Mouse (Mus musculus): ENCODE data around the gene H3f3b. TPM values are rescaled to one million over a fixed set of nuclear protein-coding genes. Genes with fewer than 3 reads are reported as not detected.

The H3f3b gene
- polyA plus RNA-seq, 1 experiment: 118 TPM

DNA sequence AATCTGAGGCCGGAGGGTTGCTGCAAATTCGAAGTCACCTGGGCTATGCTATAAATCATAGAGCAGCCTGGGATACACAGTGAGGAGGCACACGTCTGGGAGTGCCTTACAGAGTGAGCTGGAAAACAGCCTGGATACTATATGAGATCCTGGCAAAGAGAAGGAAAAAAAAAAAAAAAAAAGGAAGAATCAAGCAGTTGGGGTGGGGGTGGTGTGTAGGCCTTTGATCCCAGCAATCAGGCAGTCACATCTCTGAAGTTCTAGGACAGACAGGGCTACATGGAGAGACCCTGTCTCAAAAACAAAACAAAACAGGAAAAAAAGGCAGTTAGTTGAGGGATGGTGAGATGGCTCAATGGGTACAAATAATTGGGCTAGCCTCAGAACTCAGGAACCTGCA is 8.9 kb upstream of the H3f3b start:
- Histone ChIP-seq H3K4me3 (ENCODE audit: low read depth, low read length) (no peak overlapping the region), H3K27ac (ENCODE audit: insufficient read depth, low read depth, low read length) (no peak overlapping the region), H3K27me3 (ENCODE audit: control insufficient read depth, insufficient read depth, low read length) (no peaks in the 10 kb centered on the region), H3K36me3 (ENCODE audit: control insufficient read depth, insufficient read depth, low read length) (peaks cover 12% of the 10 kb centered on the region), H3K4me1 (ENCODE audit: control insufficient read depth, insufficient read depth, insufficient read length, low read length) (no peaks in the 10 kb centered on the region)
- no peak for TF ChIP-seq CTCF (IDR thresholded peaks at IDR 0.05; ENCODE audit: extremely low read depth, insufficient read length, insufficient replicate concordance, low read depth, low read length)
- TF ChIP-seq POLR2A (IDR thresholded peaks at IDR 0.05; ENCODE audit: low read depth, low read length): no peak
- WGBS: 83% methylated on average over 3 of the region's 3 CpGs

DNA sequence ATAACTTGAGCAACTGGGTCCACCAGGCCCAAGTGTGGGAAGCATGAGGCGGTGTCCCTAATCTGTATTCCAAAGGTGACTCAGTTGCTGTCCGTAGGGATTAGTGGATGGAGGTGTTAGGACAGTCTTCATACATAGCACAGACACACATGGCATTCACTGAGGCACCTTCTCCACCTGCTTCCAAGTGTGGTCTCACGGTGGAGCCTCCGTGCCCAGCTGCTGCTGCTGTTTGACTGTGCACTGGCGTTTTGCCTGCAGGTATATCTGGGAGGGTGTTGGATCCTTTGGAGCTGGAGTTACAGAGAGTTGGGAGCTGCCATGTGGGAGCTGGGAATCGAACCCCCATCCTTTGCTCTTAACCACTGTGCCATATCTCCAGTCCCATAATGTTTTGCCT is 6.8 kb upstream of the H3f3b start:
- TF ChIP-seq CTCF (IDR thresholded peaks at IDR 0.05; ENCODE audit: extremely low read depth, insufficient read length, insufficient replicate concordance, low read depth, low read length): no peak
- no peak for TF ChIP-seq POLR2A (IDR thresholded peaks at IDR 0.05; ENCODE audit: low read depth, low read length)
- Histone ChIP-seq H3K4me3 (ENCODE audit: low read depth, low read length) (no peak overlapping the region), H3K27ac (ENCODE audit: insufficient read depth, low read depth, low read length) (no peak overlapping the region), H3K27me3 (ENCODE audit: control insufficient read depth, insufficient read depth, low read length) (no peaks in the 10 kb centered on the region), H3K36me3 (ENCODE audit: control insufficient read depth, insufficient read depth, low read length) (peaks cover 4% of the 10 kb centered on the region; the same call in 1 of the 2 replicates), H3K4me1 (ENCODE audit: control insufficient read depth, insufficient read depth, insufficient read length, low read length) (peaks cover 3% of the 10 kb centered on the region; the same call in 1 of the 2 replicates)
- 87% methylated on average over 6 of the region's 6 CpGs for WGBS

DNA sequence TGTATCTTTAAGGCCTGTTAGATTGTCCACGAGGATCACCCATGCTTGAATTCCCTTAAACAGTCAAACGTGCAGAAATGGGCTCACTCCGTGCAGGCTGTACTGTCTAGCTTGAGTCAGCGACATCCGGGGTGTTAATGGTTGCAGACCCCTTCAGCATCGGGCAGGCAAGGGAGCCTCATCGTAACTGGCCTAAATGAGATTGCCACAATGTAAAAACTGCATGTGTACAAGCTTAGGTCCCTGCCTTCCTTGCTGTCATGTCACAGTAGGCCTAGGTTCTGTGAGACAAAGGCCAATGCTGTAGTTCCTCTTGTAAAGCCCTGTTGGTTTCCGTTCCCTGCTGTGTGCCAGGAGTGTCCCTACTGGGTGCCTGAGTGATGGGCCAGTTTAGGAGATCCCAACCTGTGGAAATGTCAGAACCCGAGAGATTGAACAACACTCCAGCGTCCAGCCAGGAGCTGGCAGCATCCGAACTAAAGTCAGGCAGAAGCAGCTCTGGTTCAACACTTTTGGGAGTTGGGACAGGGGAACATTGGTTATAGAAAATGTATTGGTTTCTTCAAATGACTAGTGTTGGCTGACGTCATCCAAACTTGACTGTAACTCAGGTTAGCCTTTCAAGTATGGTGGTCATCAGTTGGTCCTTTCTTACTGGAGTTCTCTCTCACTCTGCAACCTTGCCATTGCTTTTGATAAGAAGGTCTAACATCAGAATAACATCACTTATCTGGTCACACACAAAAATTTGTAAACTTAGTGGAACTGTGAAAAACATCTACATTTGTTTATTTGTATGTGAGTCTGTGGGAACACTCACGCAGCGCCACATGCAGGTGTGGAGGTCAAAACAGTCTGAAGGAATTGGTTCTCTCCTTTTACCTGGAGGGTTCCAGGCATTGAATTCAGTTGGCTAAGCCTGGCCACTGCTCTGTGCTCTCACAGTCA is 3.4 kb upstream of the H3f3b start:
- peak overlapping the region; percentile 76 for H3K4me3 ChIP-seq (ENCODE audit: low read depth, low read length)
- WGBS: 23% methylated on average over 14 of the region's 14 CpGs
- H3K4me1 ChIP-seq (ENCODE audit: control insufficient read depth, insufficient read depth, insufficient read length, low read length): peaks cover 3% of the 10 kb centered on the region; the same call in 1 of the 2 replicates
- H3K27ac ChIP-seq (ENCODE audit: insufficient read depth, low read depth, low read length): peak overlapping the region; percentile 93
- no peaks in the 10 kb centered on the region for H3K27me3 ChIP-seq (ENCODE audit: control insufficient read depth, insufficient read depth, low read length)
- H3K36me3 ChIP-seq (ENCODE audit: control insufficient read depth, insufficient read depth, low read length): no peaks in the 10 kb centered on the region
- TF ChIP-seq POLR2A (IDR thresholded peaks at IDR 0.05; ENCODE audit: low read depth, low read length) (no peak), CTCF (IDR thresholded peaks at IDR 0.05; ENCODE audit: extremely low read depth, insufficient read length, insufficient replicate concordance, low read depth, low read length) (no peak)

DNA sequence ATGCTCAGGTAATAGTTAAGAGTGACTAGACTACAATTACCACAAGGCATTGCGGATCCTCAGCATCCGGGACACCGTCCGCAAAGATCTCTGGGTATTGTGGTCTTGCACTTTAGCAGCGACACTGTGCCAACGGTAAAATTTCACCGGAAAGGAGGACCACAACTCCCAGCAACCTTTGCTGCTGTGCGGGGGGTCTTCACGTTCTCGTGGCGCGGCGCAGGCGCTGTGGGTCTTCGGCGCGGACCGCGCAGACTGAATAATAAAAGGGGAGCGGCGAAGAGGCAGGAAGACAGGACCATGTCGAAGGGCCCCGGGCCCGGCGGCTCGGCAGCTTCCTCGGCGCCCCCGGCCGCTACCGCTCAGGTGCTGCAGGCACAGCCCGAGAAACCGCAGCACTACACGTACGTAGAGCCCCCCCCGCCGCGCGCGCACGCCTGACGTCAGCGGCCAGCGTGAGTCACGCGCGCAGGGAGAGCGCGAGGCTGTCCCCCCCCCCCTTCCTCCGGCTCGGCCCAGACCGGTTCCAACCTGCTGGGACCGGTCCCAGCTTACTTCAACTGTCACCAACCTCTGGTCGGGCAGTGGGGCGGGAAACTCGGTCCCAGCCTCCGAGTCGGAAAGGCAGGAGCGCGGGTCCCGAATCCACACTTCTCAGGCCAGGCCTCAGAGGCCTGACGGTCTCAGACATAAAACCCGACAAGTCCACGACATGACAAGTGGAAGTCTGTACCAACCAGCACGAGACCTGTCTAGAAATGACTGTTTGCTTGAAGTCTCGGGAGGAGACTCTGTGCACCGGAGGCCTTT is 2.5 kb upstream of the H3f3b start, which contains the start of gene Unk:
TSS of gene Unk (plus strand) at position 235 of the 810 bp plus-strand sequence.
- Histone ChIP-seq H3K4me3 (ENCODE audit: low read depth, low read length) (peak within 1 kb of the TSS; percentile 76), H3K4me1 (ENCODE audit: control insufficient read depth, insufficient read depth, insufficient read length, low read length) (peaks cover 3% of the 10 kb centered on the region; the same call in 1 of the 2 replicates), H3K36me3 (ENCODE audit: control insufficient read depth, insufficient read depth, low read length) (no peaks in the 10 kb centered on the region), H3K27ac (ENCODE audit: insufficient read depth, low read depth, low read length) (peak within 1 kb of the TSS; percentile 93), H3K27me3 (ENCODE audit: control insufficient read depth, insufficient read depth, low read length) (no peaks in the 10 kb centered on the region)
- no peak for TF ChIP-seq CTCF (IDR thresholded peaks at IDR 0.05; ENCODE audit: extremely low read depth, insufficient read length, insufficient replicate concordance, low read depth, low read length)
- TF ChIP-seq POLR2A (IDR thresholded peaks at IDR 0.05; ENCODE audit: low read depth, low read length): peak; percentile 84
- under 1% methylated on average over 67 of the region's 67 CpGs for WGBS

DNA sequence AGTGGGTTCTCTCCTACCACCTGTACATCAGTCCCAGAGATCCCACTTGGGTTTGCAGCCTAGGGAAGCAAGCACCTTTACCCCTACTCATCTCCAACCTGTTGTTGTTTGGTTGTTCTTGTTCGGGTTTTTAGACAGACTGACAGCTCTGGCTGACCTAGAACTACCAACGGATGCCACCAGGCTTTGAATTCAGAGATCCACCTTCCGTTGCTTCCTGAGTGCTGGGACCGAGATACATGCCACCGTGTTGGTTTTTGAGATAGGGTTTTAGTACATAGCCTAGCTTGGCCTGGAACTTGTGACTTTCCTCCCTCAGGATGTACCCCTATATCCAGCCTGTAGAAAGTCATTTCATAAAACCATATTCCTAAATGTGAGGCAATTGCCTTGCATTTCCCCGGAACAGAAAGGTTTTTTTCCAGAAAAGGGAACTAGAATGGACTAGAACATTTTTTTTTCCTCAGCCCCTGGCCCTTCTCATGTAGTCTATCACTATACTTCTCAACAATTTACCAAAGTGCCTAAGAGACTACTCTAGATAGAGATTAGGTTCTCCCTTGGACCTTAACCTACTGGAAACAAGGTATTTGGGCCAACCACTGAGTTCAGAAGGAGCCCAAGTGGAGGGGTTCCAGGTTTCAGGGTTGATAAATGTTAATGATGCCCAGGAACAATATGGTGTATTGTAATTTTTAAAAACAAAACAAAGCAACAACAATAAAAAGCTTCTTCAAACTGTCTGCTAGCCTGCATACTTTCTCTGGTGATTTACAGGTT is 1.5 kb upstream of the H3f3b start:
- Histone ChIP-seq H3K27me3 (ENCODE audit: control insufficient read depth, insufficient read depth, low read length) (no peaks in the 10 kb centered on the region), H3K36me3 (ENCODE audit: control insufficient read depth, insufficient read depth, low read length) (no peaks in the 10 kb centered on the region), H3K4me1 (ENCODE audit: control insufficient read depth, insufficient read depth, insufficient read length, low read length) (peaks cover 3% of the 10 kb centered on the region; the same call in 1 of the 2 replicates), H3K27ac (ENCODE audit: insufficient read depth, low read depth, low read length) (peak overlapping the region; percentile 68), H3K4me3 (ENCODE audit: low read depth, low read length) (peak overlapping the region; percentile 55; the same call in 1 of the 2 replicates)
- 78% methylated on average over 6 of the region's 6 CpGs for WGBS
- TF ChIP-seq POLR2A (IDR thresholded peaks at IDR 0.05; ENCODE audit: low read depth, low read length): no peak
- TF ChIP-seq CTCF (IDR thresholded peaks at IDR 0.05; ENCODE audit: extremely low read depth, insufficient read length, insufficient replicate concordance, low read depth, low read length): no peak

DNA sequence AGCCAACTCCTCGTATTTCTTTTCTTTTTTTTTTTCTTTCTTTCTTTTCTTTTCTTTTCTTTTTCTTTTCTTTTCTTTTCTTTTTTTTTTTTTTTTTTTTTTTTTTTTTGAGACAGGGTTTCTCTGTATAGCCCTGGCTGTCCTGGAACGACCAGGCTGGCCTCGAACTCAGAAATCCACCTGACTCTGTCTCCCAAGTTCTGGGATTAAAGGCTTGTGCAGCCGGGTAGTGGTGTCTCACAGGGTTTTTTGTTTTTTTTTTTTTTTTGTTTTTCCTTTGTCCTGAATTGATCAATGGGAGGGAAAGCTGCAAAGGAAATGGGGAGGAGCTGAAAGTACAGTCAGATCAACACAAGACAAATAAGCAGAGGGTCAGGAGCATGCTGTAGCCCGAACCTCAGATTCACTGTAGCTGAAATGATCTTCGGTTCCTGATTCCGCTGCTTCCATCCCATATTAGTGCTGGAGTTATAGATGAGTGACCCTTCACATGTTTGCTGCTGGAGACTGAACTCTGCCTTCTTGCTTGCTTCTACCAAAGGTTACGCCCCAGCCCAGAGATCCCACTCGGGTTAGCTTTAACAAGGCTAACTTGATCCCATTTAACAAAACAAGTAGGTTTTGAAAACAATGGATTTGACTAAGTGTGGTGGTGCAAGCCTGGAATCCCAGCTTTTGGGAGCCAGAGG is 559 bp upstream of the H3f3b start:
- Histone ChIP-seq H3K27me3 (ENCODE audit: control insufficient read depth, insufficient read depth, low read length) (no peaks in the 10 kb centered on the region), H3K4me1 (ENCODE audit: control insufficient read depth, insufficient read depth, insufficient read length, low read length) (peaks cover 3% of the 10 kb centered on the region; the same call in 1 of the 2 replicates), H3K36me3 (ENCODE audit: control insufficient read depth, insufficient read depth, low read length) (peaks cover 4% of the 10 kb centered on the region), H3K4me3 (ENCODE audit: low read depth, low read length) (no peak overlapping the region), H3K27ac (ENCODE audit: insufficient read depth, low read depth, low read length) (no peak overlapping the region)
- TF ChIP-seq POLR2A (IDR thresholded peaks at IDR 0.05; ENCODE audit: low read depth, low read length) (no peak), CTCF (IDR thresholded peaks at IDR 0.05; ENCODE audit: extremely low read depth, insufficient read length, insufficient replicate concordance, low read depth, low read length) (no peak)
- WGBS: 88% methylated on average over 9 of the region's 9 CpGs
